In genomic region chr6:127444466-127444865, GRCm38 (mm10) we compare ENCODE assay signal across 10 mouse cellular contexts. TPM values are rescaled to one million over a fixed set of nuclear protein-coding genes. Genes with fewer than 3 reads are reported as not detected.
DNase-seq lines count a peak whose midpoint lies in the region; ATAC-seq and TF ChIP-seq lines count a peak whose summit lies in the region.
"Had no signal": no experiment of that assay in that cellular context is flagged by ENCODE, and none has a peak within 500 bp of the region (broad histone marks: within the 10 kb centered on the region; RNA-seq: fewer than 3 reads in every experiment).

No protein-coding gene starts in this region.

- no peak overlapping the region for H3K4me2 ChIP-seq in intestine, embryonic 15.5 days (replicated peaks)
- H3K4me2 ChIP-seq in intestine, postnatal 0 days (replicated peaks; ENCODE audit: low read depth): no peak overlapping the region
- H3K4me2 ChIP-seq in forebrain, embryonic 15.5 days (replicated peaks): no peak overlapping the region
- H3K4me2 ChIP-seq: heart, embryonic 13.5 days had no signal

- no peaks in the 10 kb centered on the region for H3K4me1 ChIP-seq in intestine, embryonic 15.5 days (replicated peaks)
- H3K4me1 ChIP-seq in intestine, postnatal 0 days (replicated peaks; ENCODE audit: control insufficient read depth, insufficient read depth, low read length): no peaks in the 10 kb centered on the region
- peaks cover 58% of the 10 kb centered on the region for H3K4me1 ChIP-seq in forebrain, embryonic 15.5 days

- peak; percentile 48 for DNase-seq in c-Kit-positive CD71-positive TER-119-negative erythroid progenitor cells, embryonic 14.5 days (ENCODE audit: low read depth)
- no peak for DNase-seq in right cerebral cortex, postnatal 4 days
- DNase-seq in yolk sac, embryonic 10.5 days (ENCODE audit: low spot score): no peak
- DNase-seq in adrenal gland, postnatal 36 days: no peak

- no peaks in the 10 kb centered on the region for H3K27me3 ChIP-seq in intestine, embryonic 15.5 days (replicated peaks)
- 0 out of 2 replicates have a peak, but pooled peaks cover 4% of the 10 kb centered on the region for H3K27me3 ChIP-seq in intestine, postnatal 0 days (replicated peaks; ENCODE audit: control insufficient read depth, insufficient read depth, low read length)
- H3K27me3 ChIP-seq in forebrain, embryonic 15.5 days: no peaks in the 10 kb centered on the region

- H3K9me3 ChIP-seq in intestine, embryonic 15.5 days: no peaks in the 10 kb centered on the region
- H3K9me3 ChIP-seq in intestine, postnatal 0 days (ENCODE audit: control insufficient read depth): no peaks in the 10 kb centered on the region
- no peaks in the 10 kb centered on the region for H3K9me3 ChIP-seq in forebrain, embryonic 15.5 days
- H3K9me3 ChIP-seq: heart, embryonic 13.5 days had no signal

- H3K36me3 ChIP-seq in intestine, embryonic 15.5 days: no peaks in the 10 kb centered on the region
- H3K36me3 ChIP-seq in intestine, postnatal 0 days (ENCODE audit: control insufficient read depth, insufficient read depth): no peaks in the 10 kb centered on the region
- no peaks in the 10 kb centered on the region for H3K36me3 ChIP-seq in forebrain, embryonic 15.5 days
- H3K36me3 ChIP-seq: heart, embryonic 13.5 days had no signal

- no peak overlapping the region for H3K9ac ChIP-seq in intestine, embryonic 15.5 days
- H3K9ac ChIP-seq in intestine, postnatal 0 days (ENCODE audit: low read depth, low read length): no peak overlapping the region
- H3K9ac ChIP-seq in forebrain, embryonic 15.5 days (replicated peaks): no peak overlapping the region
- H3K9ac ChIP-seq: heart, embryonic 13.5 days had no signal

- no peak for TF ChIP-seq CTCF in intestine, postnatal 0 days (IDR thresholded peaks at IDR 0.05; ENCODE audit: low read depth)

- H3K27ac ChIP-seq in intestine, embryonic 15.5 days: no peak overlapping the region
- H3K27ac ChIP-seq in intestine, postnatal 0 days (ENCODE audit: low read depth, low read length): no peak overlapping the region
- H3K27ac ChIP-seq in forebrain, embryonic 15.5 days (replicated peaks): peak overlapping the region; percentile 55
- H3K27ac ChIP-seq: heart, embryonic 13.5 days had no signal

- H3K4me3 ChIP-seq in intestine, embryonic 15.5 days (replicated peaks): no peak overlapping the region
- H3K4me3 ChIP-seq in intestine, postnatal 0 days (ENCODE audit: low read depth, low read length): no peak overlapping the region
- no peak overlapping the region for H3K4me3 ChIP-seq in forebrain, embryonic 15.5 days
- H3K4me3 ChIP-seq: heart, embryonic 13.5 days had no signal

- peak; percentile 58; the same call in 1 of the 2 replicates for ATAC-seq in intestine, embryonic 15.5 days
- no peak for ATAC-seq in intestine, postnatal 0 days
- ATAC-seq in forebrain, embryonic 15.5 days (replicated peaks): no peak
- ATAC-seq in megakaryocyte-erythroid progenitor cell, adult 5-6 weeks (replicated peaks; ENCODE audit: low FRiP score, low TSS enrichment, poor library complexity, severe bottlenecking): peak; percentile 97
- ATAC-seq: lung, postnatal 0 days had no signal

- WGBS in intestine, embryonic 15.5 days: 61% methylated on average over 4 of the region's 4 CpGs
- 55% methylated on average over 4 of the region's 4 CpGs for WGBS in intestine, postnatal 0 days
- 18% methylated on average over 4 of the region's 4 CpGs for WGBS in forebrain, embryonic 15.5 days

RNA-seq across cellular contexts. Expression of gene Parp11, which starts 2.2 kb away (rescaled TPM):
- 19.3 and 20.6 TPM in 2 replicates for polyA plus RNA-seq in intestine, embryonic 15.5 days (2015; fragmentation: Nextera tagmentation; extraction: Ambion mirVana)
- 8.0 and 8.7 TPM in 2 replicates for polyA plus RNA-seq in intestine, postnatal 0 days (2015; fragmentation: Nextera tagmentation; extraction: Ambion mirVana)
- 80.1 and 82.1 TPM in 2 replicates for polyA plus RNA-seq in forebrain, embryonic 15.5 days (2015; fragmentation: Nextera tagmentation; extraction: Ambion mirVana)
- 27.4 and 35.6 TPM in 2 replicates for total RNA-seq in megakaryocyte-erythroid progenitor cell, adult 5-6 weeks (2014; fragmentation: Nextera tagmentation)
- 15.2 and 20.3 TPM in 2 replicates for total RNA-seq in megakaryocyte-erythroid progenitor cell, adult 5-6 weeks (2017)
- 10 to 100 TPM; 18.6 to 18.7 TPM for total RNA-seq in adrenal gland, postnatal 36 days (2021)

Comparison
In these comparisons a context has a peak if more than half of its experiments do, and no peak if none do; other contexts are left out.
1. ATAC-seq: peak in intestine, embryonic 15.5 days (single experiment) and megakaryocyte-erythroid progenitor cell, adult 5-6 weeks (single experiment); none in intestine, postnatal 0 days (single experiment) and forebrain, embryonic 15.5 days (single experiment).